Mouse (Mus musculus): ENCODE data around the gene Purb.

GRCm38 (mm10) chr11:6430186-6430585, 45.5 kb downstream of the Purb start:
- no peak for TF ChIP-seq CTCF (IDR thresholded peaks at IDR 0.05; ENCODE audit: extremely low read depth, insufficient read depth, insufficient read length, insufficient replicate concordance)
- no peak for TF ChIP-seq POLR2A (IDR thresholded peaks at IDR 0.05; ENCODE audit: low read depth, low read length)
